Mouse (Mus musculus): ENCODE results near the gene Cebpg. TPM values are rescaled to one million over a fixed set of nuclear protein-coding genes. Genes with fewer than 3 reads are reported as not detected.

Gene Cebpg
- polyA plus RNA-seq, 1 experiment from 2014 or later: 38.1 TPM

DNA sequence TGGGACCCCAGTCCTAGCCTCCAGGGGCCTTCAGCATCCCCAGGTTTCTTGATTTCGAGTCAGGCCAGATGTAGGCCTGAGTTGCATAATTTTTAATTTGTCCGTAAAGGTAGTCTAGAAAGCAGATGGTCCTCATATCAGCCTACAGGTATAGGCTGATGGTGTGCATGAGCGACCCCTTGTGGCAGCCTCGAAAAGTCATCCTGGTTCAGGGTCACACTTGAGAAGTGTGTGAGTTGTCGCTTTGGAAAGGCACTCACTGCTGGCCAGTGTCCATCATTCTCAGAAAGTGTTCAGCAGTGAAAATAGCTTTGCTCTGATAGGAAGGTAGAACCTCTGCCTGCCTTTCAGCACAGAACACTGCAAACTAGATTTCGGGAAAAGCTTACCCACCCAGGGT is 55.5 kb downstream of the Cebpg start:
- no peak for ATAC-seq (ENCODE audit: insufficient number of reproducible peaks, low FRiP score, low TSS enrichment, low read depth)
- H3K27ac ChIP-seq (replicated peaks; ENCODE audit: low read depth, low read length): no peak overlapping the region
- H3K9ac ChIP-seq (ENCODE audit: low read length): no peak overlapping the region
- no peaks in the 10 kb centered on the region for H3K27me3 ChIP-seq (ENCODE audit: control insufficient read depth, insufficient read depth, low read length)
- no peaks in the 10 kb centered on the region for H3K36me3 ChIP-seq (ENCODE audit: control insufficient read depth, insufficient read depth, low read length)
- H3K9me3 ChIP-seq (ENCODE audit: control insufficient read depth, low read length): no peaks in the 10 kb centered on the region
- H3K4me2 ChIP-seq (ENCODE audit: low read depth, severe bottlenecking): no peak overlapping the region
- H3K4me1 ChIP-seq (ENCODE audit: control insufficient read depth, insufficient read depth, low read length): 0 out of 2 replicates have a peak, but pooled peaks cover 2% of the 10 kb centered on the region
- no peak overlapping the region for H3K4me3 ChIP-seq (ENCODE audit: low read depth, low read length)
- WGBS: 43% methylated on average over 6 of the region's 6 CpGs
- peak; percentile 70 for DNase-seq (ENCODE audit: low spot score)

Small RNA genes within 50 kb of the gene (microRNA-seq; reads per million reads assigned to microRNA genes)
- not detected for gene Gm25033

Other genes starting within 250 kb of the Cebpg start
- gene Chst8, start 243.9 kb downstream of the Cebpg start, polyA plus RNA-seq (2014; fragmentation: Nextera tagmentation; extraction: Ambion mirVana): 1.2 and 2.6 TPM in 2 replicates
- gene Pepd, start 144.2 kb downstream of the Cebpg start, polyA plus RNA-seq (2014; fragmentation: Nextera tagmentation; extraction: Ambion mirVana): 68.6 and 72.5 TPM in 2 replicates
- gene Cebpa, start 62.7 kb upstream of the Cebpg start, polyA plus RNA-seq (2014; fragmentation: Nextera tagmentation; extraction: Ambion mirVana): 0.58 and 0.67 TPM in 2 replicates
- gene Slc7a10, start 129.8 kb upstream of the Cebpg start, polyA plus RNA-seq (2014; fragmentation: Nextera tagmentation; extraction: Ambion mirVana): 0.16 TPM in 1 of 2 replicates, not detected in the other
- gene Lrp3, start 158.9 kb upstream of the Cebpg start, polyA plus RNA-seq (2014; fragmentation: Nextera tagmentation; extraction: Ambion mirVana): 8.2 and 9.8 TPM in 2 replicates

Data from limb, embryonic 11.5 days (tissue).